Mouse (Mus musculus) monocyte, adult 2 months (primary cell): ENCODE measurements around the gene Mfap4.
A peak's percentile ranks its signal among the peaks of the same experiment; 100 is the strongest.

Source experiments
- DNase-seq, 2 experiments: peaks; one replicate each; pipeline ENCODE4 v3.0.0; 2022; ENCODE audit warnings: low spot score in 2 of 2, low read depth in 1 of 2

Mfap4 gene

DNA sequence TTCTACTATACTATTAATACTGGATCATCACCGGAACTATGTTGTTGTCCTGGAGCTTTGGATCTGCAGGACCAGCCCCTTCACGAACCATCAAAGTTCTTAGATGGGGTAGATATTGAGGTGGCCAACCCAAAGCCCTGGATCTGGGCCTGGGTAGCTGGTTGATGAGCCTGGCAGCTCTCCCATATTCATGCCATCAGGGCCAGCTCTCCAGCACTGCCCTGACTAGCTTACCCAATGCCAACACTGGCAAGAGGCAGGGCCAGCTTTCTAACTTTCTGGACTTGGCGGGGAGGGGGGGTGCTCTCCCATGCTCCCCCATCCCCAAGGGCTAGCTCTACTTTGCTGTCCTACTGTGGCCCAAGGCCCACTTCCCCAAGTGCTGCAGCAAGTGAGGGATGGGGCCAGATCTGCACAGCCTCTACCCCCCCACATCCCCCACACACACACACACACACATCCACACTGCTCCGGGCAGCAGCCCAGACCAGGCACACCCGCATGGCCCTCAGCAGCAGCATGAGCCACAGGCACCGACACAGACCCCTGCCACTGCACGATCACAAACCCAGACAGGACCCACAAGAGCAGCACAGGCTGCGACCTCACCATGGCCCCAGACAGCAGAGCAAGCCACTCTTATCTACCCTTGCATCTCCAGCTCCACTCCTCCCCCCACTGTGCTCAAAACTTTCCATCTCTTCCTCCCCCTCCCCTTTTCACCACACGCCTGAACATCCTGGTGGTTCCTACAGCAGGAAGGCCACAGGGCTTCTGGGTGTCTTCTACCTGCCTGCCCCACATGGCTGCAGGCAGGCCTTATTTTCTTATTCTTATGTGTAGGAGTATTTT lies 3.8 kb upstream of the Mfap4 start:
- no peak for DNase-seq

DNA sequence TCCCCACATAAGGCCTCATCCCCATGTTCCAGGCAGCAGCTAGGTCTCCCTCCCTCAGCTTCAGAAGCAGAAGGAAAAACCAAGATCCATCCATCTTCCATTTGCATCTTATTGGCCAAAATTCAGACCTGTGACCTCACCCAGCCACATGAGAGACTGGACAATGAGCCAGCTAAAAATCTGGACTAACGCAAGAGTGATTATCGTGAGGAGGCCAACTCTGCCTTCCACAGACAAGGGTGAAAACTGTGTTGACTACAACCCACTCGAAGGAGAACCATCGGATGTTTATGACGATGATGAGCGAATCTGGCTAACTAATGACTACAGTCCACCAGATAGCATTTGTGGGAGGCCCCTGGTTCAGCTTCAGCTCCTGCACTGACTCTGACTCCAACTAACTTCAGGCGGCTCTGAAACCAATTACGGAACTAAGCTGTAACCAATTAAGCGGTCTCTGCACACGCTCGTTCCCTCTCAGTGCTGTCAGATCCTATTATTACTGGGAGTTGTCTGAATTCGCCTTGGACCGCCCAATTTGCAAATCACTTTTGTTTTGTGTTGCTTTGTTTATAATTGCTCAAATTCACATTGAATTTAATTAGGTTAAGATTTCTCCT lies 1.9 kb upstream of the Mfap4 start:
- DNase-seq = no peak

DNA sequence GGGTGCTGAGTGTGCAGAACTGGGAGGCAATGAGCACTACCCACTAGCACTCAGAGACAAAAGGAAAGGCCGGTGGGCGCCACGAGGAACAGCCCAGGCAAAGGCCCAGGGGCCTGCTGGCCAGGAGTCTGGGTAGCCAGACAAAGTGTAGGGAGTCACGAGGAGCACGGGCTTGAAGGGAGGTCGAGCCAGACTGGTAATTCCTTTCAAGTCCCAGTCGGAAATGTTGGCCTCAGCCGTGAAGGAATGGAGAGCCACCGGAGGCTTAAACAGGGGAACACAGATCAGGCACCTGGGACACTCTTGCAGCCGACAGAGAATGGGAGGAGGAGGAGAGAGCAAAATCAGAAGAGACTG lies 997 bp upstream of the Mfap4 start:
- no peak for DNase-seq

DNA sequence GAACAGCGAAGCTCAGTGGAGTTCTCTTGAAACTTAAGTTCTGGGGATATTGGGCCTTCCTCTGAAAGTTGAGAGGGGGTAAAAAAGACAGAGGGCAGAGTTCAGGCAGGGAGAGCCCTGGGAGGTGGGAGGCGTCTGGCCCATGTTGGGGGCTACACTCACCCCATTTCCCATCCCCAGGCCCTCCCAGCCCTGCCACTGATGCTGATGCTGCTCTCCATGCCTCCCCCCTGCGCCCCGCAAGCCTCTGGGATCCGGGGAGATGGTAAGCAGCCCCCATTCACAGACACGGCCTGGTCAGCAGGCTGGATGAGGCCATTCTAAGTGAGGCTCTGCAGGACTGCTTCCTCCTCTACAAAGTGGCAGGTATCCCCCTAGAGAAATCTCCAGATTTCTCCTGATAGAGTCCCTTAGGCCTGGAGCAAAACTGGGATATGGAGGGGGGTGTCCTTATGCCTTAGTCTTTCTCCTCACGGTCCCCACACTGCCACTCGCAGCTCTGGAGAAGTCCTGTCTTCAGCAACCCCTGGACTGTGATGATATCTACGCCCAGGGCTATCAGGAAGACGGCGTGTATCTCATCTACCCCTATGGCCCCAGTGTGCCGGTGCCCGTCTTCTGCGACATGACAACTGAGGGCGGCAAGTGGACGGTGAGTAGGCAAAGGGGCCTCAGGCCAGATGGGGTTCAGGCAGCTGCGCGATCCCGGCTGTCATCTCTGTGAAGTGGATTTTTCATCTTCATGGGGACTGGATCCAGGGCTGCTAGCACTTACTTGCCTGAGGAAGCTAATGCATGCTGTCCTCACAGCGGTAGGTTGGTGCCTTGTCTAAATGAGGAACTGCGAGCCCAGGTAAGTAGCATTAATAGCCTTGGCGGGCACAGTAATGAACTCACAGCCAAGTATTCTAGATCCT lies 568 bp downstream of the Mfap4 start:
- DNase-seq = no peak

DNA sequence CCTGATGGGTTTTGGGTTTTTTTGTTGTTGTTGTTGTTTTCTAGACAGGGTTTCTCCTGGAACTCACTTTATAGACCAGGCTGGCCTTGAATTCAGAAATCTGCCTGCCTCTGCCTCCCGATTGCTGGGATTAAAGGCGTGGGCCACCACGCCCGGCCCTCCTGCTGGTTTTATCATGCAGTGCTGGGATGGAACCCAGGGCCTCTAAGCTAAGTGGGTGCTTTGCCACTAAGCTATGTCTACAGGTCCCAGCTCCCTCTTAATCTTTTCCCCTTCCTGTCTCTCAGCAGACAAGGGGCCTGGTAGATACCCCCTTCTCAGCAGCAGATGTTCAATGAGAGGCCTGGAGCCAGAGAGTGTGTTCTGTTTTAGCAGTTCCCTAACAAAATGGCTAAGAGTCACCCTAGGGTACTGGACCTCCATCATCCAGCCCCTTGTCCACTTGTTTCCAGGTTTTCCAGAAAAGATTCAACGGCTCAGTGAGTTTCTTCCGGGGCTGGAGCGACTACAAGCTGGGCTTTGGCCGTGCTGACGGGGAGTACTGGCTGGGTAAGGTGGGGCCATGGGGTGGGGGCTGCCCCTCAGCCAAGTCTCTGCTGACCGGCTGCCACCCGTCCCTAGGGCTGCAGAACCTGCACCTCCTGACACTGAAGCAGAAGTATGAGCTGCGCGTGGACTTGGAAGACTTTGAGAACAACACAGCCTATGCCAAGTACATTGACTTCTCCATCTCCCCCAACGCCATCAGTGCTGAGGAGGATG lies 1.4 kb downstream of the Mfap4 start:
- no peak for DNase-seq

DNA sequence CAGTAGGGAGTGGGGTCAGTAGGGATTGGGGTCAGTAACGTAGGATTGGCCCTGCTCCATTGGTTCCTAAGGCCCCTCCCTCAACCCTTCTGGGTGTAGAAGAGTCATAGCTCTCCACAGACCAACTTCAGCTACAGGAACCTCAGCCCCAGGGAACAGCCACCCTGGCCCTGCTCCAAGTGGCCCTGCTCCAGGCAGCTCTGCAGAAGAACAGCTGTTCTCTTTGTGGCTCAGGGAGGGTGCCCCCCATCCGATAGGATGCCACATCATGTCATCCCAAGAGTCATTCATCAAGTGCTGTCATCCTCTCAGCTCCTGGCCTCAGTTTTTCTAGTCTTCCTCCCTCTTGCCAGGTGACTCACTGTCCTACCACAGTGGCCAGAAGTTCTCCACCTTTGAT lies 2.2 kb downstream of the Mfap4 start:
- DNase-seq = no peak

DNA sequence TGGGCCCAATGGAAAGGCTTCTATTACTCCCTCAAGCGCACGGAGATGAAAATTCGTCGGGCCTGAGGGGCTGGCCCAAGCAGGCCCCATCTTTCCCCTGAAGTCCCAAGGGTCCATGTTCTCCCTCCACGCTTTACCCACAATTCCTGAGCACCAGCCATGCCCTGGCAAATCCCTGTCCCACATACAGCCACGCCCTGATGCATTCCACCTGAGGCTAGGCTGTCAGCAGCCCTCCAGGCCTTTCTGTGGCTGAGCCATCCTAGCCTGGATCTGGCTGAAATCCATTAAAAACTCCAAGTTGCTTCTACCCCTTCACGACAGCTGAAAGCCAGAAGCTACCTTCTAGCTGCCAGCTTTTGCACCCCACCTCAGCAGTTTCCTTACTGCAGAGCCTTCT lies 2.7 kb downstream of the Mfap4 start:
- DNase-seq = no peak

DNA sequence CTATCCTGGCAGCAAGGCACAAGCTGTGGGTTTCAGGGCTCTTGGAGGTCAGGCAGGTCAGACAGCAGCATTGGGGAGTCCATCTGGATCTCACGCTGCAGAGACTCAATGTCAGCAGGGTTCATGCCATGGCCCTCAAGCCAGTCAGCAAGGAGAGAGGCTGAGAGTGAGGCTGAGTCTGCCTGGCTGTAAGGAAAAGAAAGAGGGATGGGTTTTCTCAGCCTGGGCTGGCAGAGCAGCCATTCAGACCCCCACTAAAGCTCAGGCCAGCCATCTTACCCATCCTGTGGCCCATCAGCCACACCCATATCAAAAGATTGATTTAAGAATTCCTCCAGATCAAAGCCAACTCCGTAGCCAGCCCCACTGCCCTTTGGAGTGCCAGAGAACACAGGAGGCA lies 3.9 kb downstream of the Mfap4 start:
- no peak for DNase-seq

DNA sequence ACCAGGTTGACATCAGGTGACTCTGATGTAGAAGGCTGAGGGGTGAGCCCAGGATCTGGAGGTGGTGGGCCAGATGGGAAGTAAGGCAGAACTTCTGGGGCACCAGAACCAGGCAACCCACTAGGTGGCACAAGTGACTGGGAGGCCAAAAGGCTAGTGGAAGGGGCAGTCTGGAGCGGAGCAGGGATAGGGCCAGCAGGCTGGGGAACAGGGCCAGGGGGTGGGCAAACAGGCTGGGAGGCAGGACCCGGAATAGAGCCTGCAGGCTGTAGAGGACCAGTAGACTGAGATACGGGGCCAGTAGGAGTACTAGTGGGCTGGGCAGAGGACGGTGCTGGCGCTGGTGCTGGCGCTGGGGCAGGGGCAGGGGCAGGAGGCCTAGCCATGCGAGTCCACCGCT lies 4.6 kb downstream of the Mfap4 start:
- no peak for DNase-seq

DNA sequence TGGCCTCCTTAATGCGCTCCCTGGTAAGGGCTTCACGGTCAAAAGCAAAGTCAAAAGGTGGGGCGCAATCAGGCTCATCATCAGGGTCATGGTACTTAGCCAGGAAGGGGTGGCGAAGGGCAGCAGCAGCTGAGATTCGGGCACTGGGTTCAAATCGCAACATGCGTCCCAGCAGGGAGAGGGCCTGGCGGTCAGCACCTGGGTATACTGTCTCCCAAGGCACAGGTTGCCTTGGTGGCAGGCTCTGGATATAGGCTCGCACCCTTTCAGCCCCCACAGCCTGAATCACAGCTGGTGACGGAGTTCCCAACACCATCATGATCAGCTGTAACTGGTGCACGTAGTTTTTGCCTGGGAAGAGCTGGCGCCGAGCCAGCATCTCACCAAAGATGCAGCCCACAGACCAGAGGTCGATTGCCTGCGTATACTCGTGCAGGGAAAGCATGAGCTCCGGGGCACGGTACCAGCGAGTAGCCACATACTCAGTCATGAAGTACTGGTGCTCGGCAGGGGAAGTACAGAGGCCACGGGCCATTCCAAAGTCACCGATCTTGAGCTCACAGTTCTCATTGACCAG lies 5.8 kb downstream of the Mfap4 start:
- DNase-seq = no peak

DNA sequence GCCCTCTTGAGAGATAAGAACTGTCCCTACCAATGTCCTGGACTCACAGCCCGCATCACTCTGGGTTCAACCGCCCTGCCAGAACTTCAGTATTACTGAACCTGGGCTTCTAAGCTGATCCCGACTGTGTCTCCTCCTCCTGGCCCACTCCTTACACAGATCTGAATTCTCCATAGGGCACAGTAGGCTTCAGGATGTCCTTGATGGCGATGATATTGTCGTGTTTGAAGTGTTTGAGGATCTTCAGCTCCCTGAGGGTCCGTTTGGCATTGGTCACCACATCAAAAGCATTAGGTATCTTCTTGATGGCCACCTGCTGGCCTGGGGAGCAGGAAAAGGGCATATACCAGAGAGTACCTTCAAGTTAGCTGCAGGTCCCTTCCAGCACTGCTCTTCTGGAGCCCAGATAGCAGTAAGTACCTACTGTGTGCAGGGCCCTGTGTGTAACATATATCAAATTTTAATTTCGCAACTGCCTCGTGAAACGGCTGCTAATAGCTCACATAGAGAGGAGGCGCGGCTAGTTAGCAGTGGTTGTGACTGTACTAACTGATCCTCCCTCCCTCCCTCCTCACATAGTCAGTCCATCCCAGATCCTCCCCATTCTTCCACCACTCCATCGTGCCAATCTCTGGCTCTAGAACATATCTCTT lies 7.6 kb downstream of the Mfap4 start:
- no peak for DNase-seq

DNA sequence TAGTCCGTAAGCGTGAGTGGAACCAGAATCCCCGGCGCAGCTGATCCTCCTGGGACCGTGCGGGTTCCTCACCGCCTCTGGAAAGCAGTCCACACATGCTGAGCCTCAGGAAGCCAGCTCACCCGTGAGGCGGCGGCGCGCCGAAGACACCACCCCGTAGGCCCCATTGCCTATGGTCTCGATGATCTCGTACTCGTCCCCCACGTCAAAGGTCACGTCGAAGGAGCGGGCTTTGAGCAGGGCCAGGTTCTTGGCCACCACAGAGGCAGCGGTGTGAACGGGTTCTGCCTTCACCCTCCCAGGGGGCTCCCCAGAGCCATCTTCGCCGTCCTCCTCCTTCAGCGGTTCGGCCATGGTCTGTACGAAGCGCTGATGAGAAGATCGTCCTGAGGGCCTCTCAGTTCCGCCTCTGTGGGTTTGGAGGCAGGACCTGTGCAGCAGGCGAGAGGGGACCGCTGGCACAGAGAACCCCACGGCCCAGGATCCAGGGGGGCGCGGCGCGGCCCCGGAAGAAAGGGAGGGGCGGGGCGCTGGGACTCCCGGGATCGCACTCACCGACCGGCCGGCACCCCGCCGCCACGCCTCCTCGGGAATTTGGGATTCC lies 8.4 kb downstream of the Mfap4 start:
- peak; percentile 16 to 47 for DNase-seq

DNA sequence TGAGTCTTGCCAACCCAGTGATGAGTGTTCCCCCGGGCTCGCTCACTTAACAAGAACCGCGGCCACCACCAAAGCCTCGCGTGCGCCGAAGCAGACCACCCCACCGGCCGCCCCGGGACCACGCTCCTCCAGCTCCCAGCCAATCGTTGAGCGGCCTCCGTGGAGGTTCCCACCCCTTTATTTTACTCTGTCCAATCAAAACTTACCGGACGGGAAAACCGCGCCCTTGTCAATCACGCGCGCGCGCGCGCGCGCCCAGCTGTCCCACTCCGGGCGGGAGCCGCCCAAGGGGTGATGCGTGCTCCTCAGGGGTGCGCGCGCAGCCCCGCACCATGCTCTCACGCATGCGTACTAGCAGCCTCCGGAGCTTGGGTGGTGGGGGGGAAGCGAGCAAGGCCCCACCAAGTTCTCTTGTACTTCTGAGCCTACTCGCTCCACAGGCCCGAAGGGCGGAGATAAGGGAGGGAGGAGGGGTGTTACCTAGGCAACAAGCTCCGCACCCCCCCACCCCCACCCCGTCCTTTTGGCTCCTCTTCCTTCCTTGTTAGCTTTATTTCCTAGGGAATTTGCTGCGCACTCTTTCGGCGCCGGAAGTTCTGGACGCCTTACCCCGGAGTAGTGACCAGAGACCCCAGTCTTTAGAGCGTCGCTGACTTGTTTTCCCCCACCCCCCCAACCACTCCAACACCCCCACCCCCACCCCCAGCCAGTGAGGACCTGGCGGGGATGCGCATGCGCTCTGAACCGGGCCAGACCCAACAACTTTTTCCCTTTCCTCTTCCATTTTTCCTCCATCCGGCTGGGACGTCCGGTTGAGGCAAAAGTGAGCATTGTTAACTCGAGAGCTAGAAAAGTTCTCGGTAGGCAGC lies 9.1 kb downstream of the Mfap4 start, which contains the start of gene Mapk7:
Mapk7 (minus strand) TSS at position 278 of the 869 bp plus-strand sequence.
- DNase-seq = peak; percentile 89 to 90

DNA sequence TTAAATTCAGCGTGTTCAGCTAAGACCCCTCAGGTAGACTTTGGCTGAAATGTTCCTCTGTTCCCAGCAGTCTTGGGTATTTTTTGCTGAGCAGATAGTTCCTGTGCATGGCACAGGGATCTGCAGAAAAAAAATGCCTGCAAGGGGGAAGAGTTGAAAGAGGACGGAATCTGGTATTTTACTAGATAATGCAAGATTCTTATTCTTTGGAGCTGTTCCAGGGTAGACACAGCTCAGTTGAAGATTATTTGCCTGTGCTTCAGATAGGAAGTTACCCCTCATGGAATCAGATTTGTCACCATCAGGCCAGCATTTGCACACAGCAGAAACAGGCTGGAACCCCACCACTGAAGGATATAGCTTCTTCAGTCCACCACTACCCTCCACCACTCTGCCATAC lies 10.3 kb downstream of the Mfap4 start:
- no peak for DNase-seq

DNA sequence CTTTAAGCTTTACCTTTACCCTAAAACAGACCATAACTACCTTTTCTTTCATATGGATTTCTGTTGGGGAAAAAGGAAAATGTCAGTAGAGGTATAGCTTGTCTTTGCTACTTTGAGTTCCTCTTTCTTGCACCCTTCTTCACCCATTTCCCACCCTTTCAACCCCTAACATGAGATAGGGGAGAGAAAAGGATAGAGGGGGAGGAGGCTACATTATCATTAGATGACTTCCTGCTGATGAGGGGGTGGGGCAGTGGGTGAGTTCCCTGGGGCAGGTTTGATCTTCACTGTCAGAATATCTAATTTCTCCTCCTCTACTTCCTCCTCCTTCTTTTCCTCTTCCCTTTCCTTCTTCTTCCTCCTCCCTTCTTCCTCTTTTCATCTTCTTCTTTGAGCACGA lies 12.3 kb downstream of the Mfap4 start:
- no peak for DNase-seq

DNA sequence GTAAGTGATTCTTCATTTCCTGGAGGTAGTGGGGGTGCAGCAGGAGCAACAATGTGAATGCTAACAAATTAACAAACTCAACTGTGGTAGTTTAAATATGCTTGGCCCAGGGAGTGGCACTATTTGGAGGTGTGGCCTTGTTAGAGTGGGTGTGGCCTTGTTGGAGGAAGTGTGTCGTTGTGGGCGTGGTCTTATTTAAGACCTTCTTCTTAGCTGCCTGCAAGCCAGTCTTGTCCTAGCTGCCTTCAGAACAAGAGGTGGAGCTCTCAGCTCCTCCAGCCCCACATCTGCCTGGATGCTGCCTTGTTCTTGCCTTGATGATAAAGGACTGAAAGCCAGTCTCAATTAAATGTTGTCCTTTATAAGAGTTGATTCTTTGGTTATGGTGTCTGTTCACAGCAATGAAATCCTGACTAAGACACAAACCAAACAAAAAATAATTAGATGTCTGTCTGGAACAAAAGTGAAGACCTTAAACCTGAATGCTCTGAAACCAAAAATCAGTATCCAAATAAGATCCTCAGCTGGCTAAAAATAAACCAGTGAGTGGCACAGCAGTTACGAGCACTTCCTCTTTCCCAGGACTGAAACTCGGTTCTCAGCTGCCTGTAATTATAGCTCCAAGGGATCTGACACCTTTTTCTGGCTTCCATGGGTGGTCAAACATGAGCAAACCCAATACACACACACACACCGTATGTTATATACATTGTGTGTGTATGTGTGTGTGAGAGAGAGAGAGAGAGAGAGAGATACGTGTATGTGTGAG lies 13.7 kb downstream of the Mfap4 start:
- DNase-seq = peak in 1 of 2 experiments; percentile 21

DNA sequence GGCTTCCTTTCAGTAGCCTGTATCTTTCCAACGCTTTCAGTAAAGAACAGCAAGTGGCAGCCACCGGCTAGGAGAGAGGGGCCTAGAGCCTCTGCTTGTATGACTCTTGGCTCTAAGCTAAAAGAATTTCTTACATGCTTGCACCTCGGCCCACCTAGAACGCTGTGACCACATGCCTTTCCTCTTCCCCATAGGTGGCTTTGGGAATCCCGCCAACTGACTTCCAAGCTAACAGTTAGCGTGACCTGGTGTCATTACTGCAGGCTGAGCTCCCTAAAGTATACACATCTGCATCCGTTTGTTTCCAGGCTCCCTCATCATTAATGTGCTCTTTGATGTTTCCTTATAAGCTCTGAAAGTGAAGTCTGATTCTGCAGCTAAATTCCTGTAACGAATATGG lies 18.7 kb downstream of the Mfap4 start:
- DNase-seq = no peak

DNA sequence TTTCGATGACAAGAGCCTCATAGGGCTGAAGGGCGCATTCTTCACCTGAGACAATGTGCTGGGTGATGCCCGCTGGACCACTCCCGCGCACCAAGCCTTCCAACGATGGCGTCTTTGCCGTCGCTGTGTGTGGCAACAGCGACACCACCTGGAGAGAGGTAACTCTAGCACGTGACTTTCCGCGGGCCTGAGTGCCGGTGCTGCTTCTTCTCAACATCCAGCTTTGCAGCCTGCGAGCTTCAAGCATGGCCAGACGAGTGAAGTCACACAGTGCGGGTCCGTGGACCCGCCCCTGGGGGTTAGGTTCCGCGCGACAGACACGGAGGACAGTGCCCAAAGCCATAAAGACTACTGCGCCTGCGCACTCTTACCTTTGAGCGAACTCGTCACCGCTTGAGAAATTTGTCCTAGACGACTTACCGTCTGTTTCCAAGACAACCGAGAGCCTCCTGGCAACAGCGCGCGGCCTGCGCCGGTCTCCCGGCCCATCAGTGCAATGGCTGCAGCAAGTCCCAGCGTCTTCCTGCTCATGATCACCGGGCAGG lies 19.6 kb downstream of the Mfap4 start, which contains the start of gene B9d1:
B9d1 (plus strand) TSS at position 432 of the 545 bp plus-strand sequence.
- peak; percentile 76 to 91 for DNase-seq
